Mouse (Mus musculus): ENCODE data around the gene Grin1.

Grin1 gene

DNA sequence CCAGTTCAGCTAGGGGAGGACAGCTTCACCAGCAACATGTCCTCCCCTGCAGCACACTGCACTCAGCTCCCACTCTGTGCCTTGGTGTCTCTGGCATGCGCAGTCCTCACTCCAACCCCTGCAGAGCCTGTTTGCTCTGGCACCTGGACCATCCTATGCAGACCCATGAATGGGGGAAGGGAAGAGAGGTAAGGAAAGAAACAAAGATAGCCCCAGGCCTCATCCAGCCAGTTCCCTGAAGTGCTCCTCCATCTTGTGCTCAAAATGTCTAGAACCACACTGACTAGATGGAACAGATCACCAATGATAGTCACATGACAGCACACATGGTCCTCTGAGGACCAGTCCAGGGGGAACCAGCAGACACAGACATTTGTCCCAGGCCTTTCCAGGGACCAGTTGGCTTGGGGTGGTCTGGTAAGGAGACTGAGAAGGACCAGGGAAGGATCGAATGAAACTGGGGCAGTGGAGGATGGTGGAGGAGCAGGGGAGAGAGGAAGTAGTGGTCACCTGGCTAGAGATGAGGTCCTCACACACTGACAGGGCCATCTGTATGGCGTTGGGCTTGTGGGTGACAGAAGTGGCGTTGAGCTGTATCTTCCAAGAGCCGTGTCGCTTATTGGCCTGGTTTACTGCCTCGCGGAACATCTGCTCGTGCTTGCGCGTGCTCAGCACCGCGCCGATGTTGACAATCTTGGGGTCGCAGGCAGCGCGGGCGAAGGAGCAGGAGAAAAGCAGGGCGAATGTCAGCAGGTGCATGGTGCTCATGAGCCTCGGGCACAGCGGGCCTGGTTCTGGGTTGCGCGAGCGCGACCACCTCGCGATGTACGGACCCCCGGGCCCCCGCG, 644 bp downstream of the Grin1 start:
- no peak for DNase-seq (ENCODE audit: low spot score in 2 of 2)

DNA sequence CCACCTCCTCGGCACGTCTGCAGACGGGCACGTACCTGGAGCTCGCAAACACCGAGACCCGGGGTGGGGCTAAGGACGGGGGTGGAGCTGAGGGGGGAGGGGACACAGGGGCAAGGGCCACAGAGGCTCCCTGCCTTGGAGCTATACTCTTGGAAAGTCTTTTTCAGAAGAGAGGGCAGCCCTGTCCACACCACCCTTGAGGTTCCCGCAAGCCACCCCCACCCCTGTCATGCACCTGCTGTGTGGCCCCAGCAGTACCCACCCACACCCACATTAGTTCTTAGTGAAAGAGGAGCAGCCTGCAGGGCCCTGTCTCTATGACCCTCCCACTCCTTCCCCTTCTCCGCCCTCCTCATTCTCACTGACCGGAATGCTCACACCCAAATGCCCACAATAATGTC, 7.5 kb downstream of the Grin1 start:
- DNase-seq (ENCODE audit: low spot score in 2 of 2) = no peak

DNA sequence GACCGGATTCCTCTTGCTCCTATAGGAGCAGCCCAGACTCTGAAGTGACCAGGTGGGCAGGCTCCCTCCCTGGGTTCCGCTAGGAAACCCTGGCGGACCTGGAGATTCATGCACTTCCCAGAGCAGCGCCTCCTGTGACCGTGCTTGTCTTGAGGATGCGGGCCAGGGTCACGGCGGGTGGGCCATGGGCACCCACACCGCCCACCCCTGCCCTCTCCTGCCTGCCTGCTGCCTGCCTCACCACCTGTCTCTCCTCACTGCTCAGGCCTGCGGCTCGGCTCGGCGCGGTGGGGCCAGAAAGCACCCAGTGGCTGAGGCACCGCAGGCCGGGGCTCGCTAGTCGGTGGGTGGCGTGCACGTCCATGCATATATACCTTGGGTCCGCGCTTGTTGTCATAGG, 8.0 kb downstream of the Grin1 start:
- DNase-seq (ENCODE audit: low spot score in 2 of 2) = no peak

DNA sequence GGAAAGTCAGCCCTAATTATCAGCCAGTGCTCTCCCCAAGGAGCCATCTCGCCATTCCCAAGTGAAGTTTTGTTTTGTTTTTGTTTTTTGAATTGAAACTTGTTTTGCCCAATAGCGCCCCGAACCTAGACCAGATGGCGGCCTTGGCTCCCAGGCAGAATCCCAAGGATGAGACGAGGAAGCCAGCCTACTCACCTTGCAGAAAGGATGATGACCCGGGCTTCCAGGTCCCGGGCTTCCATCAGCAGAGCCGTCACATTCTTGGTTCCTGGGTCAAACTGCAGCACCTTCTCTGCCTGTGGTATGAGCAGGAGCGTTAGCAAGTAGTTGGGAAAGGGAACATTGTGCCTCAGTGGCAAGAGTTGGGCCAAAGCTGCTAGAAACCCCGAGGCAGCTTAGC, 8.8 kb downstream of the Grin1 start:
- no peak for DNase-seq (ENCODE audit: low spot score in 2 of 2)

DNA sequence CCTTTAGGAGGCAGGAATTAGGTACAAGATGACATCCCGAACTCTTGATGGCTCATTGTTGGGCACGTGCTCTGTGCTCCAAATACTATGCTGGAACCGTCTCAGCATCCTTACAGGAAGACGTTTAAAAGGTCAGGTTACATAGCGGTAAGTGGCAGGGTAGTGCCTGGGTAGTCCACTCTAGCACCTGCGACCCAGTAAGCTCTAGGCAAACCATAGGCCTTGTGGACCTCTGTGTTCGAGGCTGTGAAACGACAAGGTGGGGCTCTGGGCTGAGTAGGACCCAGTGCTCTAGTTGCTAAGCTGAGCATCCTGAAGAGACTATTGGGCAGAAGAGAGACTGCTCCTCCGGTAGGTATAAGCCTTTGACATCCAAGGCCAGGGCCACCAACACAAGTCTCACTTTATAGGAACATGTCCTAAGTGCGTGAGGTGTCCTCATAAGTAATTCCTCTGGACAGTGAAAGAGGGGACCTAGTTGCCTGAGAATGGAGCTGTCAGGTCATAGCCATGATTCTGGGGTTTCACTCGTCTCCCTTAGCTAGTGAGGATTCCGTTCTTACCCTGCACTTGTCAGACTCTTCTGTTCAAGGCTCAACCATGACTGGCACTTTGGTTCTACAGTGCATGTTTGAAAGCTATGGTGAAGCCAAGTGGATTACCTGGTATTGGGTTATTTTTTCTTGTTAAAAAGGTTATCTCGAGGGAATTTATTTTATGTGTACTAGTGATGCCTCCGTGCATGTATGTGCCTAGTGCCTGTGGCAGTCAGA, 13.2 kb downstream of the Grin1 start:
- DNase-seq (ENCODE audit: low spot score in 2 of 2) = no peak

DNA sequence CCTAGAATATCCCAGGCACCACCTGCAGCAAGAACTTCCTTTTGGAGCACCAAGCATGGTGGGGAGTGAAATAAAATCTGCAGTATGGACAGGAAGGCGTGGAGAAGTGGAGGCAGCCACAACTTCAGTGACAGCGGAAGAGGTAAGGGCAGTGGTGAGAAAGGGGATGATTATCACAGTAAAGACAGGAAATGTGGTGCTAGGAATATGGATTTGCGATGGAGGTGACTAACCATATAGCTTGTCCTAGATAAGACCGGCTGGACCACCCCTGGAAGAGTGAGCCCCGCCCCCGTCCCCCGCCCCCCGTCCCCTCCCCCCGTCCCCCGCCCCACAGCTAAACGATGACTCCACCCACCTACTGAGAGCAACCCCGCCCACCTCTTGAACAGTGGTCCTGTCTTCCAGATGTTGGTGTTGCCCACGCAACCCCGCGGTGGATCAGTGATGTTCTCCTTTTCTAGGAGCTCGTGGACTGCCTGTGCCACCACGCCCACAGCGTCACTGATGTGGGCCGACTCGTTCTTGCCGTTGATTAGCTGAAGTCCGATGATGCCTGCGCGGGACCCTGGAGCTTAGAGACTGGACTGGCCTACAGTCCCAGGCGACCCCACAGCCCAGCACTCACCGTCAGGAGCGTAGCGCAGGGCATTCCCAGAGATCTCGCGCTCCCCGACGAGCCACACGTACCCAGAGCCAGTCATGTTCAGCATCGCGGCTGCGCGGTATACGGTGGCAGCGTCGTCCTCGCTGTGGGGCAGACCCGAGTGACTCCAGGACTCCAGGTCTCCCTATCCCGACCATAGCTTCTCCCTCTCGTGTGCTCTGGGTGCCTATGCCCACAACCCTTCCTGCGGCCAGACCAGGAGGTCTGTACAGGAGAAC, 14.1 kb downstream of the Grin1 start:
- peak; percentile 56 to 66 for DNase-seq (ENCODE audit: low spot score in 2 of 2)

DNA sequence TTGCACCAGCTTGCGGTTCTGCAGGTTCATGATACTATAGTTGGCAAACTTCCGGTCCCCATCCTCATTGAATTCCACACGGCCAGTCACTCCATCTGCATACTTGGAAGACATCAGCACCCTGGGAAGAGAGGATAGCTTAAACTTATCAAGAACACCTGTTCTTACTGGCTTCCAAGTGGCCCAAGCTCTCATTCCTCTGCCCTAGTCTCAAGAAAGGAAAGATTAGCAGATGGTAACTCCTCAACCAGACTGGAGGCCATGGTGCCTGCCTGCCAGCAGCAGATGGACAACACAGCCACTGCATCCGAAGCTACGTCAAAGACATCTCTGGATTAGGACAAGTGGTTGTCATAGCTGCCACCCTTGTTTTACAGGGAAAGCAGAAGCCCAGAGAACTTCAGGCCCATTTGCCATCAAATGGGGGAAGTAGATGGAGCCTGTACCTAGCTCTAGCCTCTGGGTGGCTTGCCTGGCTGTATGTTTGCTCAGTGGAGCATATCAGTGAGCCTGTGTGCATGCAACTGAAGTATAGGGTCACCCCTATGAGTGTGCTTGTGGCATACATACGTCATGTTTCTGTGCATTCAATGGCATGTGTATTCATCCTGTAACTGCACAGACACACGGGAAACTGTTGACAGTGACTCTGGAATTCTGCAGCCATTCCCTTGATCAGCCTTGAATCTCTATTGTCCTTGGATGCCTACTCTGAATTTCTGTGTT, 14.9 kb downstream of the Grin1 start:
- no peak for DNase-seq (ENCODE audit: low spot score in 2 of 2)

DNA sequence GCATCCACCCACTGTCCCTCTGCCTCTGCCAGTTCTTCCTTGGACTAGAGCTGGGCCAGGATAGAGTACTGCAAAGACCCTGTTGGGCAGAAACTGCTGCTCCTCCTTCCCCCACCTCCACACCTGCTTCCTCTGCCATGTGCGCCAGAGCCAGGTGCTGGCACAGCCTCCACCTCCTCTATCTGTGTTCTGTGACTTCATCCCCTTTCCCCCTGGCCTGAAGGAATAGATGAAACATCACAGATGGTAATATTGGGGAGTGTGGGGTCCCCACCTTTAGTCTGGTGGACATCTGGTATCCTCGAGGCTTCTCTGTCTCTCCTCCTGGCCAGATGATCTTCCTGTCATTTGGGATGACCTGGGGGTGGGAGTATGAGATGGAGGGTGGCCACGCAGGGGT, 15.5 kb downstream of the Grin1 start:
- DNase-seq (ENCODE audit: low spot score in 2 of 2) = no peak

DNA sequence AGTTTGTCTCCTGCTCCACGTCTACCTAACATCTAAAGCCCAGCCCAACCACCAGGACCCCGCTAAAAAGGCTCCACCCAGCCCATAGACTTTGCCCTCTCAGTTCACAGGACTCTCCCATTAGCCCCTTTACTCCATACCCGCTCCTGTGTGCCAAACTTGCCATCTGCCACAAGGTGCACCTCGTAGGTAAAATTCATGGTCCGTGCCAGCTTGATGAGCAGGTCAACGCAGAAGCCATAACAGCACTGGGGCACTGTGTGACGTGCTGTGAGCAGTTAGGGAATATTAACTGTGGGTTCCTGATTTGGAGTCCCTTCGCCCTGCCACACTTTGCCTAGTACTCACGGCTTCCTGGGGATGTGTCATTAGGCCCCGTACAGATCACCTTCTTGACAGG, 20.9 kb downstream of the Grin1 start:
- DNase-seq (ENCODE audit: low spot score in 2 of 2) = no peak

DNA sequence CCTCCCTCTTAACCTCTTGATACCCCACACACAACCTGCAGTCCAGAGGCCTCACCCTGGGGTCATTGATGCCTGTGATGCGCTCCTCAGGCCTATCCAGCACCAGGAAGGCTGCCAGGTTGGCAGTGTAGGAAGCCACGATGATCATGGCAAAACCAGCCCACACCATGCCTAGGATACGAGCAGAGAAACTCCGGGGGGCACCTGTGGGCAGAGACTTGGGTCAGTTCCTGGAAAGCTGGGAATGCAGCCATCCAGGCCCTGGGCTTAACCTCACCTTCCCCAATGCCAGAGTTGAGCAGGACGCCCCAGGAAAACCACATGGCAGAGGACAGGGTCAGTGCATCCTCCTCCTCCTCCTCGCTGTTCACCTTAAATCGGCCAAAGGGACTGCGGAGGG, 21.9 kb downstream of the Grin1 start:
- DNase-seq (ENCODE audit: low spot score in 2 of 2) = no peak

DNA sequence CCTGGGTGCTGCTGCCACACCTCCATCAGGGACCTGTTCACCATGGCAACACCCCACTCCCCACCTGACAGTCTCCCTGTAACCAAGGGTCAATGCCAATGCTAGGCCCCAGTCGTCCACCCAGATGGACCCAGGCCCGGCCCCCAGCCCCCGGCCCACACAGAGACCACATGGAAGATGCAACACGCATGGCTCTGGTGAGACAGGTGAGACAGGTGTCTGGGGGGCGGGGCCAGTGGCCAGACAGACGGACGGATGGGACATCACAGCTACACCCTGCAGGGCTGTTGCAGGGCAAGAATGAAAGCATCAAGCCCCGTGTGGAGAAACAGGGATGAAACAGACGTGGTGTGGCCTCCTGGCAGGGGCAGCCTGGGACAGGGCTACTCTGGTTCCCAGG, 25.3 kb downstream of the Grin1 start:
- no peak for DNase-seq (ENCODE audit: low spot score in 2 of 2)

DNA sequence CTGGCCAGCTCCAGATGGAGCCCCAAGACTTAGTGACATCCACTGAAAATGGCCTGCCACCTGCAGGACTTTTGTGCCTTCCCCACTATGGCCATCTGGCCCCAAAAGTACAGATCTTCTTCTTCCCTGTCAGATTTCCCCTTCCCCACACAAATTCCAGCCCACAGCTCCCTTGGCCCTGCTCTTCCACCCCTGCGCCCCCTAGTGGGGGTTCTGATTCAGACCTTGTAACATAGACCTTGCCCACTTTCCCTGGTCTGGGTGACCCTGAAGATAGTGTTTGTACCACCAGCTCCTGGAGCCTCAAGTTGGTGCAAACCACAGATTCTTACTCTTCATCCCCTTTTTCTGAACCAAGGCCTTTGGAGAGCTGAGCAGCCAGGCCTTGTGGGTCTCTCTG, 26.1 kb downstream of the Grin1 start:
- no peak for DNase-seq (ENCODE audit: low spot score in 2 of 2)

DNA sequence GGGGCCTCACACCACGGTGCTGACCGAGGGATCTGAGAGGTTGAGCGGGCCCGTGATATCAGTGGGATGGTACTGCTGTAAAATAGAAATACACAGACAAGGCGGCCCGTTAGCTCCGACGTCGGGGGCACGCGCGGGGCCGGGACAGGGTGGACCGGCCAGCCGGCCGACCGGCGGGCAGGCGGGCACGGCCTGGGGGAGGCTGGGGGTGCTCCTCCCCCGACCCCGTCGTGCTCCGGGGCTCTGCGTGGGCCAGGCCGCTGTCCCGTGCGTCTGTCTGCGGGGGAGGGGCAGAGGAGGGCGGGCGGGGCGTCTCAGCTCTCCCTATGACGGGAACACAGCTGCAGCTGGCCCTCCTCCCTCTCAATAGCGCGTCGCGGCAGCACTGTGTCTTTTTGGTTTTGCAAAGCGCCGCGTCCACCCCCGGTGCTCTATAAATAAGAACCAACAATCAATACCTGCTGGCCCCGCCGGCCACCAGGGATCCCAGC, 26.9 kb downstream of the Grin1 start:
- DNase-seq (ENCODE audit: low spot score in 2 of 2) = no peak

DNA sequence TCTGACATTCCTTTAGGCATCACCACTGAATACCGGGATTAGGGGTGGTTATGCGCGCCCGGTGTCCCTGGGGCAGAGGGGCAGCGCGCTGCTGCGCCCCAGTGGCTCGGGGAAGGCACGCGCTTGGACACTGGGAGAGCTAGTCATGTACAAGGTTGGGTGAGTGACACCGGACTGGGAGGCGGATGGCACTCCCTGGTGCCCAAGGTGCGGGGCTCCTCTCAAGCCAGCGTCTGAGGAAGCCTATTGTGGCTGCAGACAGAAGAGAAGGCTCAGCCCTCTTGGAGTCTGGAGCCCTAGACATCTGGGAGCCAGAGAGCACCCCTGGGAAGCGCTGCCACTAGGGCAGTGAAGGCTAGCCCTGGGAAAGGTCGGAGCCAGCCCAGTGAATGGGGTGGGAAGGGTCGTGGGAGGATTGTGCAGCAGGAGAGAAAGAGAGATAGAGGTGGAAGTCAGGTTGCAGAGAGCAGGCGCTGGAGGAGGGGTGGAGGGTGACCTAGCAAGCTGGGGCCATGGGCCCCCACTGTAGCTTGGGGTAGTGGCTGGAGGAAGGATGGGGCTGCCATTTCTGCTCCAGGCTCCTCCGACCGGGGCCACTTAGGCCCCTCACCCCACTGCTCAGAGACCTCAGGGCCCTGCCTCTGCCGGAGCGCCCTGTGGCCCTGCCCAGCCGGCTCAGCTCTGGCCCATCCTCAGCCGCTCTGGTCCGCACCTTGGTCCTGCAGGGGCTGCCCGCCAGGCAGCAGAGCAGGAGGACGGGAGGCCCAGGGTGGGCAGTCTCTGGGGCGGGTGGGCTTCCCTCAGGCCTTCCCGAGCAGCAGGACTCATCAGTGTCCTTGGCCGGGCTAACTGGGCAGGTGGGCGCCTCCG, 27.6 kb downstream of the Grin1 start:
- DNase-seq (ENCODE audit: low spot score in 2 of 2) = no peak

DNA sequence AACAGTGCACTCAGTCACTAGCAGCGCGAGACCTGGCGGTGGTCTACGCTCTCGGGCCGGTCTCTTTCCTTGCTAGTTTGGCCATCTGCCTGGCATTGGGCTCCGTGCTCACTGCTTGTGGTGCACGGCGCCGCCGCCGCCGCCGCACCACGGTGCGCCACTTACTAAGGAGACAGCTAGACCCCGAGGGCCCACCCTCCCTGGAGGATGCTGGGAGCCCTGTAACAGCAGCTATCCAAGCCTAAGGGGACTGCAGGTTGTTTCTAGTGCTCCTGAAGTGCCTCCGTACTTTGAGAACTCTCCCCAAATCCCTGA, 28.2 kb downstream of the Grin1 start:
- DNase-seq (ENCODE audit: low spot score in 2 of 2) = no peak

DNA sequence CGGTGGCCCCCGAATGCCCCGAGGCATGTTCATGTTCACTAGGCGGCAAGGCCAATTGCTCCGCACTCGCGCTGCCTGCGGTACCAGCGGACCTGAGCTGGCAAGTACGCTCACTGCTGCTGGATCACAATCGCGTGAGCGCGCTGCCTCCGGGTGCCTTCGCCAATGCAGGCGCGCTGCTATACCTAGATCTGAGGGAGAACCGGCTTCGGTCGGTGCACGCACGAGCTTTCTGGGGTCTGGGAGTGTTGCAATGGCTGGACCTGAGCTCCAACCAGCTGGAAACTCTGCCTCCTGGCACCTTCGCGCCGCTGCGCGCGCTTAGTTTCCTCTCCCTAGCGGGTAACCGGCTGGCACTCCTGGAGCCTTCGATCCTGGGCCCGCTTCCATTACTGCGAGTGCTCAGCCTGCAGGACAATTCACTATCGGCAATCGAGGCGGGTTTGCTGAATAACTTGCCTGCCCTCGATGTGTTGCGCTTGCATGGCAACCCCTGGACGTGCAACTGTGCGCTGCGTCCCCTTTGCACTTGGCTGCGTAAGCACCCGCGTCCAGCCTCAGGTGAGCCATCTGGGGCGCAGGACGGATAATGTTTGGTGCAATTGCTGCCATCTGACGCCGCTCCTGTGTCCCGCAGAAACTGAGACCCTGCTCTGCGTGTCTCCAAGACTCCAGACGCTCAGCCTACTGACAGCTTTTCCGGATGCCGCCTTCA, 28.7 kb downstream of the Grin1 start:
- DNase-seq (ENCODE audit: low spot score in 2 of 2) = peak; percentile 68 to 69

DNA sequence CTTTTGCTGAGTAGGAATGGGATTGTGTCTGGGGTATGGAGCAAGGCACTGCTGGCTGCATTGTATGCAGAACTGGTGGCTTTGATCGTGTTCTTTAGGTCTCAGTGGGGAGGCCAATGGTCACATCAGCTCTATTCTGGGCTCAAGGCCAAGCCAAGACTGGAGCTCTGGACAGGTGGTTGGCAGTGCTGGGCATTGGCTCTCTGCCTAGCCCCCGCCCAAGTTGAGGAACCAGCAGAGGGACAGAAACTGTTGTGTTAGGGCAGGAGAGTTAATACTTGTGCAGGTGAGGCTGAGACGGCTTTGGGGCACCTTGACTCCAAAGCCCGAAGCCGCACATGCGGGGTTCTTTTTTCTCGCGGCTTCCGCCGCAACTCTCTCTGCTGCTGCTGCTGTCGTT, 29.3 kb downstream of the Grin1 start, which contains the start of gene Lrrc26:
Lrrc26 (plus strand) TSS at position 265 of the 400 bp plus-strand sequence.
- DNase-seq (ENCODE audit: low spot score in 2 of 2) = no peak

DNA sequence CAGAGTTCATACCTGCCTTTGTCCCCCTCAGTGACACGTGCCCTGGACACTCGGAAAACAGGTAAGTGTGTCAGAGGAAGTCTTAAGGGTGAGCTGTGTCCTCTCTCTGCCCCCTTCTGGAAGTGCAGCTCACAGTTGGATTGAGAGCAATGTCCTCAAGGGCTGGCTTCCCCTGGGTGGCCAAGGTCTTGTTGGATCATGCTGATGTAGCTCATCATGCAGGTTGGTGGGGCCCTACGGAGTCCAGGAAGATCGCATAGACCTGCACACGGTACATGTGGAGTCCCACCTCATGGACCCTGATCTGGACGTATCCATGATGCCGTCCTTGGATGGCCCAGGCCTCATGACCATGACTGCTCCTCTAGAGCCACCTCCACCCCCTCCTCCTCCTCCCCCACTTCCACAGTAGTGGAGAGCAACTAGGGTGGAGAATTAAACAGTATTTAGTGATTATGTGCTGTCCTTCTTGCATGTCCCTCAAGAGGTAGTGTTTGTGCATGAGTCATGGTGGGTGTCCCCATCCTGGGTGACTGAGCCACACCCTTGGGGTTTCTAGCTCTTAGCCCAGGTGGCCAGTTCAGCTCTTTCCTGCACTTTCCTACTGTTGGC, 30.1 kb downstream of the Grin1 start:
- no peak for DNase-seq (ENCODE audit: low spot score in 2 of 2)

DNA sequence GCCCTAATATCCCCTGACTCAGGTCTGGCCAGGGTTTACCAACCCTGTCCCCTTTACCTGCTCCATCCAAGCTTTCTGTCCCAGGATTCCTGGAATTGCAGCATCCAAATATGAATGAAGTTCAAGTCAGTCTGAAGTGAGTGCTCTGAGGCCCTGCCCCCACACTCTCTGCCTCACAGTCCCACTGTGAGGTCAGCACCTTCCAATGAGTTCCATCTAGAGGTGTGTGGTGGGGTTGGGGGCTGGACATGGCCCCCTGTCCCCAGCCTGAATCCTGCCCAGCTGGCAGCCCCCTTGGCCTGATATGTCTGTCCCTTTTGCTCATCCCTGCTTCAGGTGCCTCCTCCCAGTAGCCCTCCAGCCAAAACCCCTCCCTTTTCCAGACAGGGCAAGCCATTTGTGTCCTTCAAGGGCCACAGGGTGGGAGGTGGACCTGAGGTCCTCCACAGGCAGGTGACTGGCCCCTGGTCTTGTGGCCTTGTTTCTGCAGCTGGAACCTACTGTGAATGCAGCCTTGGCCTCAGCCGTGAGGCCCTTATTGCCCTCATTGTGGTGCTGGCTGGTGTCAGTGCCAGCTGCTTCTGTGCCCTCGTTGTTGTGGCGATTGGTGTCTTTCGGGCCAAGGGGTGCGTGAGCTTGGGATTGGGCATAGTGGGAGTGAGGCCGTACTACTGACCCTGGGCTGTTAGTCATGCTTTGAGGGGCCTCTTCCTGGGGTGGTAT, 30.9 kb downstream of the Grin1 start, which contains the start of gene Tmem210:
Tmem210 (plus strand) TSS at position 219 of the 723 bp plus-strand sequence.
- DNase-seq (ENCODE audit: low spot score in 2 of 2) = no peak
